Mouse (Mus musculus): ENCODE results near the gene Gm20388. TPM values are rescaled to one million over a fixed set of nuclear protein-coding genes. Genes with fewer than 3 reads are reported as not detected.

Gm20388 gene
- polyA plus RNA-seq, 1 experiment: 18.7 TPM

- WGBS: 68% methylated on average over 7 of the region's 7 CpGs
- TF ChIP-seq POLR2A (IDR thresholded peaks at IDR 0.05; ENCODE audit: borderline replicate concordance, insufficient read depth, low read length) (no peak), CTCF (IDR thresholded peaks at IDR 0.05; ENCODE audit: borderline replicate concordance, insufficient read depth, low read depth, low read length) (no peak)
- Histone ChIP-seq H3K4me1 (ENCODE audit: control insufficient read depth, insufficient read depth, low read length) (peaks cover 6% of the 10 kb centered on the region; the same call in 1 of the 2 replicates), H3K27ac (ENCODE audit: insufficient read depth, low read length) (no peak overlapping the region), H3K4me3 (replicated peaks; ENCODE audit: insufficient read depth, low read depth, low read length) (no peak overlapping the region), H3K27me3 (ENCODE audit: control insufficient read depth, insufficient read depth, low read length) (no peaks in the 10 kb centered on the region)
- DNase-seq: no peak
Observed at GRCm38 (mm10) chr8:123031321-123031978, 3120.8 kb downstream of the Gm20388 start.

GRCm38 (mm10) chr8:123032730-123033129, 3122.1 kb downstream of the Gm20388 start:
- Histone ChIP-seq H3K27me3 (ENCODE audit: control insufficient read depth, insufficient read depth, low read length) (no peaks in the 10 kb centered on the region), H3K4me3 (replicated peaks; ENCODE audit: insufficient read depth, low read depth, low read length) (no peak overlapping the region), H3K4me1 (ENCODE audit: control insufficient read depth, insufficient read depth, low read length) (peaks cover 9% of the 10 kb centered on the region; the same call in 1 of the 2 replicates), H3K27ac (ENCODE audit: insufficient read depth, low read length) (no peak overlapping the region)
- TF ChIP-seq POLR2A (IDR thresholded peaks at IDR 0.05; ENCODE audit: borderline replicate concordance, insufficient read depth, low read length) (no peak), CTCF (IDR thresholded peaks at IDR 0.05; ENCODE audit: borderline replicate concordance, insufficient read depth, low read depth, low read length) (no peak)
- no peak for DNase-seq

DNA sequence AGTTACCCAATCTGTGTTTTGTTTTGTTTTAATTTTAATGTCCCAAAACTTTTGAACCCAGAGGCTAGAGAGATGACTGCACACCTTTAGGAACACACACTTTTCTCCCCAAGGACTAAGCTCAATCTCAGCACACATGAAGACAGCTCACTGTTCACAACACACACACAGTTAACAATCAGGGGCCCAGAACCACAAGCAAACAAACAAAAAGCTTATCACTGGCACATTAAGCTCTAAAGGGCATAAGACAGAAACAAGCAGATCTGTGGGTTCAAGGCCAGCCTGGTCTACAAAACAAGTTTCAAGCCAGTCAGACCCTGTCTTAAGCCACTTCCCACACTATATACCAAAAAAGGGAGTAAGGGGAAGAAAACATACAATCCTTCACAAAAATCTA, 3122.8 kb downstream of the Gm20388 start:
- no peak overlapping the region for H3K4me3 ChIP-seq (replicated peaks; ENCODE audit: insufficient read depth, low read depth, low read length)
- no peak for TF ChIP-seq POLR2A (IDR thresholded peaks at IDR 0.05; ENCODE audit: borderline replicate concordance, insufficient read depth, low read length)
- no peak for TF ChIP-seq CTCF (IDR thresholded peaks at IDR 0.05; ENCODE audit: borderline replicate concordance, insufficient read depth, low read depth, low read length)
- no peak overlapping the region for H3K27ac ChIP-seq (ENCODE audit: insufficient read depth, low read length)
- DNase-seq: no peak
- H3K27me3 ChIP-seq (ENCODE audit: control insufficient read depth, insufficient read depth, low read length): no peaks in the 10 kb centered on the region
- H3K4me1 ChIP-seq (ENCODE audit: control insufficient read depth, insufficient read depth, low read length): peaks cover 9% of the 10 kb centered on the region; the same call in 1 of the 2 replicates

DNA sequence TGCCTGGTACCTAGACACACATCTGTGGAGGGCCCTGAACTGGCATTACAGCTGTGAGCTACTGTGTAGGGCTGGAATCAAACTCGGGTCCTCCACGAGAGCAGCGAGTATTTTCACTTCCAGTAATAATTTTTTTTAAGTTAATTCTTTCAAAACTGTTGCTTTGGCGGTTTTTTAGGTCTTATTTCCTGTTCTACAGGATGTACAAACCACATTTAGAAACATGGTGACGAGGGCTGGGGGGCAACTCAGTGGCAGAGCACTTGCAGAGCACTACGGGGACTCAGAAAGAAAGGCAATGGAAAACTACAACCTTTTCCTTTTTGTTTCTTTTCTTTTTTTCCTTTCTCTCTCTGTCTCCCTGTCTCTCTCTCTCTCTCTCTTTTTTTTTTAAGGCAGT, 3123.5 kb downstream of the Gm20388 start:
- TF ChIP-seq POLR2A (IDR thresholded peaks at IDR 0.05; ENCODE audit: borderline replicate concordance, insufficient read depth, low read length) (no peak), CTCF (IDR thresholded peaks at IDR 0.05; ENCODE audit: borderline replicate concordance, insufficient read depth, low read depth, low read length) (no peak)
- no peak for DNase-seq
- Histone ChIP-seq H3K4me3 (replicated peaks; ENCODE audit: insufficient read depth, low read depth, low read length) (no peak overlapping the region), H3K27ac (ENCODE audit: insufficient read depth, low read length) (no peak overlapping the region), H3K27me3 (ENCODE audit: control insufficient read depth, insufficient read depth, low read length) (no peaks in the 10 kb centered on the region), H3K4me1 (ENCODE audit: control insufficient read depth, insufficient read depth, low read length) (peaks cover 8% of the 10 kb centered on the region)
- 79% methylated on average over 6 of the region's 6 CpGs for WGBS

- 26% methylated on average over 3 of the region's 3 CpGs for WGBS
- no peak overlapping the region for H3K4me3 ChIP-seq (replicated peaks; ENCODE audit: insufficient read depth, low read depth, low read length)
- H3K4me1 ChIP-seq (ENCODE audit: control insufficient read depth, insufficient read depth, low read length): peaks cover 15% of the 10 kb centered on the region
- H3K27me3 ChIP-seq (ENCODE audit: control insufficient read depth, insufficient read depth, low read length): no peaks in the 10 kb centered on the region
- no peak for DNase-seq
- TF ChIP-seq CTCF (IDR thresholded peaks at IDR 0.05; ENCODE audit: borderline replicate concordance, insufficient read depth, low read depth, low read length) (no peak), POLR2A (IDR thresholded peaks at IDR 0.05; ENCODE audit: borderline replicate concordance, insufficient read depth, low read length) (no peak)
- no peak overlapping the region for H3K27ac ChIP-seq (ENCODE audit: insufficient read depth, low read length)
Observed at GRCm38 (mm10) chr8:123036956-123037355, 3126.3 kb downstream of the Gm20388 start.

- no peak overlapping the region for H3K4me3 ChIP-seq (replicated peaks; ENCODE audit: insufficient read depth, low read depth, low read length)
- DNase-seq: no peak
- TF ChIP-seq CTCF (IDR thresholded peaks at IDR 0.05; ENCODE audit: borderline replicate concordance, insufficient read depth, low read depth, low read length) (no peak), POLR2A (IDR thresholded peaks at IDR 0.05; ENCODE audit: borderline replicate concordance, insufficient read depth, low read length) (no peak)
- H3K27ac ChIP-seq (ENCODE audit: insufficient read depth, low read length): no peak overlapping the region
- peaks cover 15% of the 10 kb centered on the region for H3K4me1 ChIP-seq (ENCODE audit: control insufficient read depth, insufficient read depth, low read length)
- no peaks in the 10 kb centered on the region for H3K27me3 ChIP-seq (ENCODE audit: control insufficient read depth, insufficient read depth, low read length)
- 86% methylated on average over 11 of the region's 11 CpGs for WGBS
Observed at GRCm38 (mm10) chr8:123037487-123037886, 3126.8 kb downstream of the Gm20388 start.

GRCm38 (mm10) chr8:123038351-123038750, 3127.7 kb downstream of the Gm20388 start:
- no peak overlapping the region for H3K4me3 ChIP-seq (replicated peaks; ENCODE audit: insufficient read depth, low read depth, low read length)
- H3K27me3 ChIP-seq (ENCODE audit: control insufficient read depth, insufficient read depth, low read length): no peaks in the 10 kb centered on the region
- H3K4me1 ChIP-seq (ENCODE audit: control insufficient read depth, insufficient read depth, low read length): peaks cover 15% of the 10 kb centered on the region
- TF ChIP-seq CTCF (IDR thresholded peaks at IDR 0.05; ENCODE audit: borderline replicate concordance, insufficient read depth, low read depth, low read length) (no peak), POLR2A (IDR thresholded peaks at IDR 0.05; ENCODE audit: borderline replicate concordance, insufficient read depth, low read length) (no peak)
- no peak for DNase-seq
- 20% methylated on average over 2 of the region's 2 CpGs for WGBS
- H3K27ac ChIP-seq (ENCODE audit: insufficient read depth, low read length): no peak overlapping the region

DNA sequence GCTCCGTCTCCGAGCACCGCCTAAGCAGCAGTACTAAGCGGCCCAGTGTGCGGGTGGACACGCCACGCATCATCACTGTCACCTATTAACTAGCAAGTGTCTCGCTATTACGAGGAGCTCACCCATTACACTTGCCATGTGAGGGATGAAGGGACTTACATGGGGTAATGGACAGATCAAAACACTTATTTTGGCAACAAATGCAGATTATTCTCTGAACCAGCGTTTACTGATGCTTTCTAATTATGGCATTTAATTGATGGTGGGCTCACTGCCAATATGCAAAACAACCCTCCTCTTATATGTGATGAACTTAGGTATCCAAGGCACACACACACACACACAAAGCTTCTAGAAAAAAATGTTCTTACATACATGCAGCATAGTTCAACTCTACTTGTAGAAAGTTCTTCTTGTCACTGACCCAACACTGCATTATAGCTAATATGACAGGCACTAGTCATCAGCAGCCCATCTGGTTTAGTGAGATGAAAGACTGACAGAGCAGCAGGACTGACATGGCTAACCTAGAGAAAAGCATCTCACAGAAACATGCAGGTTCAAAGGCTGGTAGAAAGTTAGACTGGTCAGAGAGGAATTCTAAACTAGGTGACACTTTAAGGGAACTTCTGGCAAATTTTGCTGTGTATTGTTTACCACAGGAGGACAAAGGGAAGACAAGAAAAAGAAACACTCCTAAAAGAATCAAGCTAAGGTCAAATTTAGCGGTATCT, 3128.9 kb downstream of the Gm20388 start:
- Histone ChIP-seq H3K27ac (ENCODE audit: insufficient read depth, low read length) (no peak overlapping the region), H3K4me1 (ENCODE audit: control insufficient read depth, insufficient read depth, low read length) (peaks cover 15% of the 10 kb centered on the region)
- 11% methylated on average over 11 of the region's 11 CpGs for WGBS

More for the DNA sequence above, 3128.9 kb downstream of the Gm20388 start:
- TF ChIP-seq POLR2A (IDR thresholded peaks at IDR 0.05; ENCODE audit: borderline replicate concordance, insufficient read depth, low read length): no peak
- no peak for TF ChIP-seq CTCF (IDR thresholded peaks at IDR 0.05; ENCODE audit: borderline replicate concordance, insufficient read depth, low read depth, low read length)
- peak overlapping the region; percentile 5 for H3K4me3 ChIP-seq (replicated peaks; ENCODE audit: insufficient read depth, low read depth, low read length)
- DNase-seq: no peak
- no peaks in the 10 kb centered on the region for H3K27me3 ChIP-seq (ENCODE audit: control insufficient read depth, insufficient read depth, low read length)
